Mouse (Mus musculus) embryonic facial prominence, embryonic 13.5 days (tissue): ENCODE results near the gene Def6. TPM values are rescaled to one million over a fixed set of nuclear protein-coding genes. Genes with fewer than 3 reads are reported as not detected.

ENCODE experiments used
- ATAC-seq: fragments of 200-750 bp; cut with Nextera tagmentation; 2 replicates; pipeline ENCODE4 v1.8.0; 2017; ENCODE audit warnings: low read depth; ENCODE audit not compliant: insufficient number of reproducible peaks, insufficient read depth, low FRiP score, low TSS enrichment
- H3K27ac ChIP-seq: fragments of 300-500 bp; sonication (generic); 2 replicates; pipeline ENCODE4 v1.5.1; 2015; ENCODE audit warnings: moderate library complexity, mild to moderate bottlenecking, inconsistent platforms
- H3K27me3 ChIP-seq: fragments of 300-500 bp; sonication (generic); 2 replicates; pipeline ENCODE4 v1.6.1; 2015; ENCODE audit warnings: mild to moderate bottlenecking, inconsistent platforms
- H3K36me3 ChIP-seq: fragments of 300-500 bp; sonication (generic); 2 replicates; pipeline ENCODE4 v1.6.1; 2015; ENCODE audit warnings: mild to moderate bottlenecking, inconsistent platforms
- H3K4me1 ChIP-seq: fragments of 300-500 bp; sonication (generic); 2 replicates; pipeline ENCODE4 v1.6.1; 2015; ENCODE audit warnings: inconsistent platforms
- H3K4me2 ChIP-seq: fragments of 300-500 bp; sonication (generic); 2 replicates; pipeline ENCODE4 v1.6.1; 2015; ENCODE audit warnings: moderate library complexity, mild to moderate bottlenecking, inconsistent platforms
- H3K4me3 ChIP-seq: fragments of 300-500 bp; sonication (generic); 2 replicates; pipeline ENCODE4 v1.5.1; 2015; ENCODE audit warnings: mild to moderate bottlenecking, inconsistent platforms
- H3K9ac ChIP-seq: fragments of 300-500 bp; sonication (generic); 2 replicates; pipeline ENCODE4 v1.6.1; 2015; ENCODE audit warnings: mild to moderate bottlenecking, inconsistent platforms
- H3K9me3 ChIP-seq: fragments of 300-500 bp; sonication (generic); 2 replicates; pipeline ENCODE4 v1.6.1; 2016; ENCODE audit warnings: inconsistent platforms
- WGBS: fragments of 180-500 bp; shearing (Covaris S2); methylation state at CpG from one replicate; pipeline ENCODE4 v1.1.7; 2015; ENCODE audit warnings: mixed read lengths; 5-methylcytosine and 5-hydroxymethylcytosine counted together
- polyA plus RNA-seq: library from polyadenylated mRNA; unstranded; fragments of >200 nt; fragmentation: Nextera tagmentation; extraction: Ambion mirVana; gene quantifications from 2 replicates; pipeline ENCODE4 v1.2.1, GENCODE M21; 2015

The Def6 gene
- 13.0 and 13.1 TPM in 2 replicates for polyA plus RNA-seq

DNA sequence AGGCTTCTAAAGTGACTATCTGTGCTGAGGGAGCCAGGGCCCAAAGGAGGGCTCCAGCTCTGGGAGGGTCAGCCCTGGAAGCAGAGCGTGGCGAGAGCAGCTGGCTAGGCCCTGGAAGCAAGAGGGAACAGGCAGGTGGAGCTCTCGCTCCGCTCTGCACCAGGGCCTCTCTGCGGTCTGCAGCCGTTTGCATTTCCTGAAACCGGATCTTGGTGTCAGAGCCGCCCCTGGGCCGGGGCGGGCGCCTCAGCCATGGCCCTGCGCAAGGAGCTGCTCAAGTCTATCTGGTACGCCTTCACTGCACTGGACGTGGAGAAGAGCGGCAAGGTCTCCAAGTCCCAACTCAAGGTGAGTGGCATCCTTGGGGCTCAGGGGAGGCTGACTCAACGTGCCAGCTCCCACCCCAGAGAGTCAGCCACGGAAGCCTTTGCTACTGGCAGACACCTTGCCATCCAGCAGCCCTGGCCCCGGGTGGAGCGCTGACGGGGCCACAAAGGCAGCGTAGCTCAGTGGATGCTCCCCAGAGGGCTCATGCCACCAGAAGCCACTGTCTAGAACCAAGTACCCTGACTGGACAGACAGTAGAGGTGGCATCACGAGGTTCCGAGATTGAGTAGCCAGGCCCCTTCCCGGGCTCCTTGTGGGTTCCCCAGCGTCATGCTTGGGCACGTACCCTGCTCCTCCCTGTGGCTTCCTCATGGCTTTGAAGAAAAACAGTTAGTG is at the start of gene Def6:
Gene Def6 (plus strand): TSS at position 188 of the 723 bp plus-strand sequence.
- H3K27me3 ChIP-seq: no peaks in the 10 kb centered on the region
- ATAC-seq: peak; percentile 89
- 15% methylated on average over 26 of the region's 26 CpGs for WGBS
- peak within 1 kb of the TSS; percentile 75 for H3K4me2 ChIP-seq
- peak within 1 kb of the TSS; percentile 77 for H3K9ac ChIP-seq
- H3K36me3 ChIP-seq: peaks cover 17% of the 10 kb centered on the region
- peaks cover 33% of the 10 kb centered on the region for H3K4me1 ChIP-seq
- peak within 1 kb of the TSS; percentile 47 for H3K4me3 ChIP-seq
- peak within 1 kb of the TSS; percentile 90 for H3K27ac ChIP-seq
- H3K9me3 ChIP-seq: no peaks in the 10 kb centered on the region

DNA sequence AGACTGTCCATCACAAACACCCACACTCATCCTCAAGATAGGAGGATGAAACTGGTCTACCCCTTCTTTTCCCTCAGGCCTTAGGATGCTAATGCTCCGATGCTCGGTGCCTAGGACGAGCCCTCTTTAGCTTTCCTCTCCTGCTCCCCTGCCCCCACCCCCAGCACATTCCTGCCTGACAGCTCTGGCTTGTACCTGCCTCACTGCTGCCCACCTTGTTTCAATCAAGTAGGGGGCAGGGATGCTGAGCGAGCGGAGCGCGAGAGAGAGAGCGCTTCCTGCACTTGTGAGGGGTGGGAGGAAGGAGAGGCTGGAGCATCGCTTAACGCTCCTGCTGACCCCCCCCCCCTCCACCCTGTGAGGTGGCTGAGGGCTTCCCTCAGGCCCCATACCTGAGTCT is 47.2 kb upstream of the Def6 start:
- no peak for ATAC-seq
- peaks cover 24% of the 10 kb centered on the region for H3K27me3 ChIP-seq
- no peak overlapping the region for H3K4me3 ChIP-seq
- 7% methylated on average over 10 of the region's 10 CpGs for WGBS
- no peaks in the 10 kb centered on the region for H3K9me3 ChIP-seq
- no peak overlapping the region for H3K4me2 ChIP-seq
- peaks cover 62% of the 10 kb centered on the region for H3K36me3 ChIP-seq
- 0 out of 2 replicates have a peak overlapping the region, but pooled peaks have one; percentile 12 for H3K9ac ChIP-seq
- no peak overlapping the region for H3K27ac ChIP-seq
- H3K4me1 ChIP-seq: peaks cover 35% of the 10 kb centered on the region

- peaks cover 62% of the 10 kb centered on the region for H3K36me3 ChIP-seq
- no peaks in the 10 kb centered on the region for H3K9me3 ChIP-seq
- H3K4me2 ChIP-seq: no peak overlapping the region
- peaks cover 35% of the 10 kb centered on the region for H3K4me1 ChIP-seq
- H3K9ac ChIP-seq: no peak overlapping the region
- ATAC-seq: no peak
- no peak overlapping the region for H3K27ac ChIP-seq
- no peak overlapping the region for H3K4me3 ChIP-seq
- 36% methylated on average over 11 of the region's 11 CpGs for WGBS
- peaks cover 24% of the 10 kb centered on the region for H3K27me3 ChIP-seq
These were observed 46.2 kb upstream of the Def6 start for GRCm38 (mm10) chr17:28161310-28161881.

DNA sequence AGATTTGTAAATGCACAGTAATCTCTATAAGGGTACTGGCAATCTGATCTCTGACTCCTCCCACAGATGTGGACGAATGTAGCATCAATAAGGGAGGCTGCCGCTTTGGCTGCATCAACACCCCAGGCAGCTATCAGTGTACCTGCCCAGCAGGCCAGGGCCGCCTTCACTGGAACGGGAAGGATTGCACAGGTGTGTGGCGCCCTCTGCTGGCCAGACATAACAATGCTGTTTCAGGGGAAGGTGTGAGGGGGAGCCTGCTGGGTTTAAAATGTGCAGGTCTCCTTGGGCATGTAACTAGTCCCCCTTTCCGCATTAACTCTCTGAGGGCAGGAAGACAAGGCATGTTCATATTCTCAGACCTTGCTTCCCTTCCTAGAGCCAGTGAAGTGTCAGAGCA is 43.9 kb upstream of the Def6 start:
- H3K4me1 ChIP-seq: peaks cover 27% of the 10 kb centered on the region
- no peak overlapping the region for H3K4me2 ChIP-seq
- ATAC-seq: no peak
- H3K27ac ChIP-seq: no peak overlapping the region
- WGBS: 7% methylated on average over 6 of the region's 6 CpGs
- no peaks in the 10 kb centered on the region for H3K9me3 ChIP-seq
- no peak overlapping the region for H3K4me3 ChIP-seq
- H3K27me3 ChIP-seq: peaks cover 24% of the 10 kb centered on the region
- peaks cover 73% of the 10 kb centered on the region for H3K36me3 ChIP-seq
- no peak overlapping the region for H3K9ac ChIP-seq

- H3K4me3 ChIP-seq: no peak overlapping the region
- no peaks in the 10 kb centered on the region for H3K9me3 ChIP-seq
- H3K4me2 ChIP-seq: no peak overlapping the region
- H3K9ac ChIP-seq: 0 out of 2 replicates have a peak overlapping the region, but pooled peaks have one; percentile 11
- no peak overlapping the region for H3K27ac ChIP-seq
- peaks cover 32% of the 10 kb centered on the region for H3K4me1 ChIP-seq
- H3K36me3 ChIP-seq: peaks cover 55% of the 10 kb centered on the region
- no peaks in the 10 kb centered on the region for H3K27me3 ChIP-seq
- no peak for ATAC-seq
- WGBS: 87% methylated on average over 6 of the region's 6 CpGs
These were observed 36.9 kb upstream of the Def6 start for GRCm38 (mm10) chr17:28170460-28171305.

- Histone ChIP-seq H3K4me1 (peaks cover 44% of the 10 kb centered on the region), H3K27me3 (no peaks in the 10 kb centered on the region), H3K4me3 (no peak overlapping the region), H3K9ac (peak overlapping the region; percentile 32; the same call in 1 of the 2 replicates), H3K27ac (peak overlapping the region; percentile 60), H3K4me2 (no peak overlapping the region), H3K36me3 (peaks cover 36% of the 10 kb centered on the region), H3K9me3 (no peaks in the 10 kb centered on the region)
- 54% methylated on average over 9 of the region's 9 CpGs for WGBS
- ATAC-seq: no peak
These were observed 34.9 kb upstream of the Def6 start for GRCm38 (mm10) chr17:28172690-28173089.

- under 1% methylated on average over 77 of the region's 82 CpGs for WGBS
These were observed 30.6 kb upstream of the Def6 start, which contains the start of gene Zfp523 for GRCm38 (mm10) chr17:28176775-28177539. TSS of gene Zfp523 (plus strand) at chr17:28177129.

GRCm38 (mm10) chr17:28177540-28178046 is 30.0 kb upstream of the Def6 start:
- Histone ChIP-seq H3K36me3 (0 out of 2 replicates have a peak, but pooled peaks cover 6% of the 10 kb centered on the region), H3K4me1 (peaks cover 66% of the 10 kb centered on the region), H3K9me3 (no peaks in the 10 kb centered on the region), H3K4me3 (peak overlapping the region; percentile 79), H3K4me2 (peak overlapping the region; percentile 96), H3K27ac (peak overlapping the region; percentile 90), H3K9ac (peak overlapping the region; percentile 92), H3K27me3 (no peaks in the 10 kb centered on the region)
- no peak; the same call in 1 of the 2 replicates for ATAC-seq
- WGBS: 7% methylated on average over 20 of the region's 22 CpGs

More at GRCm38 (mm10) chr17:28176775-28177539, 30.6 kb upstream of the Def6 start, which contains the start of gene Zfp523:
- Histone ChIP-seq H3K27me3 (no peaks in the 10 kb centered on the region), H3K4me1 (peaks cover 67% of the 10 kb centered on the region), H3K36me3 (0 out of 2 replicates have a peak, but pooled peaks cover 6% of the 10 kb centered on the region), H3K9me3 (no peaks in the 10 kb centered on the region), H3K4me2 (peak within 1 kb of the TSS; percentile 96), H3K9ac (peak within 1 kb of the TSS; percentile 92), H3K4me3 (peak within 1 kb of the TSS; percentile 79), H3K27ac (peak within 1 kb of the TSS; percentile 90)
- peak; percentile 79 for ATAC-seq

- WGBS: 57% methylated on average over 4 of the region's 4 CpGs
- peaks cover 16% of the 10 kb centered on the region; the same call in 1 of the 2 replicates for H3K36me3 ChIP-seq
- H3K4me2 ChIP-seq: 0 out of 2 replicates have a peak overlapping the region, but pooled peaks have one; percentile 9
- ATAC-seq: no peak
- no peaks in the 10 kb centered on the region for H3K27me3 ChIP-seq
- H3K9ac ChIP-seq: 0 out of 2 replicates have a peak overlapping the region, but pooled peaks have one; percentile 32
- H3K27ac ChIP-seq: no peak overlapping the region
- H3K4me1 ChIP-seq: peaks cover 71% of the 10 kb centered on the region
- H3K4me3 ChIP-seq: no peak overlapping the region
- H3K9me3 ChIP-seq: no peaks in the 10 kb centered on the region
These were observed 27.2 kb upstream of the Def6 start for GRCm38 (mm10) chr17:28180331-28180730.

DNA sequence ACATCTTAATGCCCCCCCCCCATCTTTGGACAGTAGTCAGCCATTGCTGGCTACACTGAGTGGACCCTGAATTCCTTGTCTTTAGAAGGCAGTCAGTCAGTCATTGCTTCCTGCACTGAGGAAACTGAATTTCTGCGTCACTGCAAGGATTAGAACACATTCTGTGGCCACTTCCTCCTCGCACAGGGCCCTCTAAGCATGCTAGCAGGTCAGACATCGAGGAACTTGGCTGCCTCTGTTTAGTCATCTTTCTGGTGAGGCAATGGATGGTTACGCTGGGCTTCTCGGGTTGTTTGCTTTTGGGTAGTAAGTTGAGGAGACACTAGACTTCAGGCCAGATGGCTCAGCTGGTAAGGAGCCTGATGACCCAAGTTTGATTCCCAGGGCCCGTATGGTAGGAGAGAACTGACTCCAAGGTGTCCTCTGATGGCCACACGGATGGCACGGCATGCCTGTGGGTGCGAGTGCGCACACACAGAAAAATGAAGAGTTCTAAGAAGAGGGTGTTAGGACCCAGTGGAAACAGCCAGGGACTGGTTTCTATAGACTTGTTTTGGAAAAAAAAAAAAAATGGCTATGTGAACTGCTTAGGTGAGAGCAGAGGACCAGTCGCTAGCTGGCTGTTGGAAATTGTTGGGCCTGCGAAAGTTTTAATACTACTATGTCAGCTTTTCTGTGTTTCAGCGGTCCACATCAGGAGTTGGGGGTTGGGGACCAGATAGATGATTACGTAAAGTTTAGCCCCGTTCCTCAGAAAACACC is 26.6 kb upstream of the Def6 start:
- H3K27ac ChIP-seq: no peak overlapping the region
- peak overlapping the region; percentile 11; the same call in 1 of the 2 replicates for H3K9ac ChIP-seq
- no peak for ATAC-seq
- no peak overlapping the region for H3K4me3 ChIP-seq
- H3K4me1 ChIP-seq: peaks cover 72% of the 10 kb centered on the region
- no peaks in the 10 kb centered on the region for H3K9me3 ChIP-seq
- no peaks in the 10 kb centered on the region for H3K27me3 ChIP-seq
- WGBS: 77% methylated on average over 15 of the region's 15 CpGs
- peaks cover 16% of the 10 kb centered on the region; the same call in 1 of the 2 replicates for H3K36me3 ChIP-seq
- H3K4me2 ChIP-seq: no peak overlapping the region
